Mouse (Mus musculus): Measurements from ENCODE around the gene Slc22a6.

DNA sequence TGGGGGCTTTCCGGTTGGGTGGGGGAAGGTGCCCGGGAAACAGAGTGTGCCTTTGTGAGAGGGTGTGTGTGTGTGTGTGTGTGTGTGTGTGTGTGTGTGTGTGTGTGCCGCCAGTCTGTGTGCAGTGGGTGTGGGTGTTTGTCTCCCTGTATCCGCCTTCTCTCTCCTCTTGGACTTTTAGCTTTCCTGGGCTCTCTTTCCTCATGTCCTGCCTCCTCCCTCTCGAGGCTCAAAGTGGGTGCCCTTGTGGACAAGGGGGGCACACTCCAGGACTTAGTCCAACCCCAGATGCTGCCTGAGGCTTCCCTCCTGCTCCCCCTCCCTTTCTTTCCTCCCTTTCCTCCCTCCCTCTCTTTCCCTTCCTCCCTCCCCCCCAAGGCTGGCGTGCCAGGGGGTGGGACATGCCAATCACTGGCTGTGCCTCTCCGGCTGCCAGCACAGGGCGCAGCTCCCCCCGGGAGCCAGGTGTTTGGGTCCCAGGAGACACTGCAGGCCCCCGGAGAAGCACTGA, 46.1 kb downstream of the Slc22a6 start:
- no peak for TF ChIP-seq CTCF (IDR thresholded peaks at IDR 0.05; ENCODE audit: low read depth, low read length)
- TF ChIP-seq GATA1 (IDR thresholded peaks at IDR 0.05; ENCODE audit: borderline replicate concordance, low read length): no peak
